Mouse (Mus musculus) hindbrain, embryonic 10.5 days (tissue): Measurements from ENCODE around the gene Slc35c2. TPM values are rescaled to one million over a fixed set of nuclear protein-coding genes. Genes with fewer than 3 reads are reported as not detected.
A peak's percentile ranks its signal among the peaks of the same experiment; 100 is the strongest.

Experiments used
- DNase-seq: peaks from one replicate; pipeline ENCODE4 v3.0.0-alpha.2; 2017; ENCODE audit warnings: low spot score
- H3K27ac ChIP-seq: fragments of 300-500 bp; sonication (generic); 2 replicates; pipeline ENCODE4 v1.5.1; 2016; ENCODE audit warnings: mild to moderate bottlenecking, moderate library complexity
- H3K27me3 ChIP-seq: fragments of 300-500 bp; sonication (generic); 2 replicates; pipeline ENCODE4 v1.6.1; 2016; ENCODE audit warnings: mild to moderate bottlenecking; ENCODE audit not compliant: poor library complexity, insufficient read depth, severe bottlenecking
- H3K36me3 ChIP-seq: fragments of 300-500 bp; sonication (generic); 2 replicates; pipeline ENCODE4 v1.6.1; 2016; ENCODE audit warnings: mild to moderate bottlenecking, moderate library complexity
- H3K4me1 ChIP-seq: fragments of 300-500 bp; sonication (generic); replicated peaks from 2 replicates; pipeline ENCODE4 v1.6.1; 2016; ENCODE audit warnings: mild to moderate bottlenecking
- H3K4me3 ChIP-seq: fragments of 300-500 bp; sonication (generic); 2 replicates; pipeline ENCODE4 v1.5.1; 2016; ENCODE audit warnings: mild to moderate bottlenecking, moderate library complexity
- H3K9me3 ChIP-seq: fragments of 300-500 bp; sonication (generic); 2 replicates; pipeline ENCODE4 v1.6.1; 2016; ENCODE audit warnings: mild to moderate bottlenecking, moderate library complexity
- WGBS: fragments of 180-500 bp; shearing (Covaris S2); methylation state at CpG from one replicate; pipeline ENCODE4 v1.1.7; 2016; 5-methylcytosine and 5-hydroxymethylcytosine counted together
- polyA plus RNA-seq: library from polyadenylated mRNA; unstranded; fragments of >200 nt; fragmentation: Nextera tagmentation; extraction: Ambion mirVana; gene quantifications from 2 replicates; pipeline ENCODE4 v1.2.1, GENCODE M21; 2016

The Slc35c2 gene
- 68.3 and 73.0 TPM in 2 replicates for polyA plus RNA-seq

GRCm38 (mm10) chr2:165287202-165287984, at the start of gene Slc35c2:
Gene Slc35c2 (minus strand): TSS chr2:165287869.
- DNase-seq: peak; percentile 95
- WGBS: 1% methylated on average over 49 of the region's 49 CpGs
- H3K9me3 ChIP-seq: no peaks in the 10 kb centered on the region
- no peaks in the 10 kb centered on the region for H3K27me3 ChIP-seq
- peaks cover 48% of the 10 kb centered on the region for H3K36me3 ChIP-seq
- peaks cover 37% of the 10 kb centered on the region for H3K4me1 ChIP-seq
- H3K4me3 ChIP-seq: peak within 1 kb of the TSS; percentile 72
- H3K27ac ChIP-seq: peak within 1 kb of the TSS; percentile 85

- Histone ChIP-seq H3K9me3 (no peaks in the 10 kb centered on the region), H3K36me3 (no peaks in the 10 kb centered on the region), H3K4me3 (no peak overlapping the region), H3K4me1 (peaks cover 19% of the 10 kb centered on the region), H3K27ac (no peak overlapping the region), H3K27me3 (peaks cover 38% of the 10 kb centered on the region)
- peak; percentile 68 for DNase-seq
- WGBS: 30% methylated on average over 3 of the region's 3 CpGs
These were observed 49.5 kb upstream of the Slc35c2 start for GRCm38 (mm10) chr2:165337191-165337590.

- no peak overlapping the region; the same call in 1 of the 2 replicates for H3K4me3 ChIP-seq
- H3K27ac ChIP-seq: no peak overlapping the region
- peaks cover 24% of the 10 kb centered on the region for H3K4me1 ChIP-seq
- H3K36me3 ChIP-seq: no peaks in the 10 kb centered on the region
- H3K9me3 ChIP-seq: no peaks in the 10 kb centered on the region
- WGBS: 52% methylated on average over 14 of the region's 14 CpGs
- DNase-seq: no peak
- peaks cover 17% of the 10 kb centered on the region for H3K27me3 ChIP-seq
These were observed 45.0 kb upstream of the Slc35c2 start for GRCm38 (mm10) chr2:165332610-165333210.

GRCm38 (mm10) chr2:165329703-165330102, 42.0 kb upstream of the Slc35c2 start:
- Histone ChIP-seq H3K4me1 (peaks cover 41% of the 10 kb centered on the region), H3K27ac (no peak overlapping the region), H3K9me3 (no peaks in the 10 kb centered on the region), H3K27me3 (peaks cover 16% of the 10 kb centered on the region), H3K4me3 (no peak overlapping the region), H3K36me3 (no peaks in the 10 kb centered on the region)
- DNase-seq: no peak
- WGBS: 33% methylated on average over 3 of the region's 3 CpGs

- peaks cover 16% of the 10 kb centered on the region for H3K27me3 ChIP-seq
- DNase-seq: no peak
- WGBS: 80% methylated on average over 5 of the region's 5 CpGs
- H3K36me3 ChIP-seq: no peaks in the 10 kb centered on the region
- H3K27ac ChIP-seq: no peak overlapping the region
- no peak overlapping the region for H3K4me3 ChIP-seq
- H3K4me1 ChIP-seq: peaks cover 51% of the 10 kb centered on the region
- H3K9me3 ChIP-seq: no peaks in the 10 kb centered on the region
These were observed 41.1 kb upstream of the Slc35c2 start for GRCm38 (mm10) chr2:165328746-165329145.

- H3K36me3 ChIP-seq: no peaks in the 10 kb centered on the region
- peaks cover 54% of the 10 kb centered on the region for H3K4me1 ChIP-seq
- peak overlapping the region; percentile 91; the same call in 1 of the 2 replicates for H3K27ac ChIP-seq
- no peak for DNase-seq
- peaks cover 16% of the 10 kb centered on the region for H3K27me3 ChIP-seq
- peak overlapping the region; percentile 84 for H3K4me3 ChIP-seq
- H3K9me3 ChIP-seq: no peaks in the 10 kb centered on the region
- WGBS: 55% methylated on average over 7 of the region's 7 CpGs
These were observed 39.7 kb upstream of the Slc35c2 start for GRCm38 (mm10) chr2:165327386-165327785.

- under 1% methylated on average over 55 of the region's 55 CpGs for WGBS
- Histone ChIP-seq H3K27me3 (peaks cover 16% of the 10 kb centered on the region), H3K27ac (peak within 1 kb of the TSS; percentile 91), H3K4me3 (peak within 1 kb of the TSS; percentile 84), H3K36me3 (no peaks in the 10 kb centered on the region), H3K9me3 (no peaks in the 10 kb centered on the region), H3K4me1 (peaks cover 62% of the 10 kb centered on the region)
- DNase-seq: peak; percentile 97
These were observed 38.9 kb upstream of the Slc35c2 start, which contains the start of gene Elmo2 for GRCm38 (mm10) chr2:165326304-165327190. Gene Elmo2 (minus strand): TSS chr2:165326479.

- DNase-seq: no peak
- Histone ChIP-seq H3K36me3 (no peaks in the 10 kb centered on the region), H3K27ac (peak overlapping the region; percentile 91), H3K4me3 (peak overlapping the region; percentile 84), H3K4me1 (peaks cover 71% of the 10 kb centered on the region), H3K9me3 (no peaks in the 10 kb centered on the region), H3K27me3 (peaks cover 20% of the 10 kb centered on the region)
- 2% methylated on average over 30 of the region's 30 CpGs for WGBS
These were observed 38.0 kb upstream of the Slc35c2 start for GRCm38 (mm10) chr2:165325521-165326303.

GRCm38 (mm10) chr2:165323928-165324327, 36.3 kb upstream of the Slc35c2 start:
- WGBS: 56% methylated on average over 5 of the region's 5 CpGs
- H3K4me3 ChIP-seq: peak overlapping the region; percentile 84; the same call in 1 of the 2 replicates
- peaks cover 20% of the 10 kb centered on the region for H3K27me3 ChIP-seq
- H3K27ac ChIP-seq: no peak overlapping the region
- H3K9me3 ChIP-seq: no peaks in the 10 kb centered on the region
- H3K4me1 ChIP-seq: peaks cover 80% of the 10 kb centered on the region
- no peak for DNase-seq
- no peaks in the 10 kb centered on the region for H3K36me3 ChIP-seq

- H3K4me3 ChIP-seq: no peak overlapping the region
- peaks cover 82% of the 10 kb centered on the region for H3K4me1 ChIP-seq
- H3K36me3 ChIP-seq: no peaks in the 10 kb centered on the region
- no peaks in the 10 kb centered on the region for H3K9me3 ChIP-seq
- H3K27me3 ChIP-seq: peaks cover 17% of the 10 kb centered on the region
- no peak for DNase-seq
- H3K27ac ChIP-seq: no peak overlapping the region
- 79% methylated on average over 5 of the region's 5 CpGs for WGBS
These were observed 35.8 kb upstream of the Slc35c2 start for GRCm38 (mm10) chr2:165323484-165323883.

- Histone ChIP-seq H3K4me3 (0 out of 2 replicates have a peak overlapping the region, but pooled peaks have one; percentile 9), H3K27ac (peak overlapping the region; percentile 75; the same call in 1 of the 2 replicates), H3K27me3 (0 out of 2 replicates have a peak, but pooled peaks cover 4% of the 10 kb centered on the region), H3K36me3 (no peaks in the 10 kb centered on the region), H3K9me3 (no peaks in the 10 kb centered on the region), H3K4me1 (peaks cover 89% of the 10 kb centered on the region)
- WGBS: 89% methylated on average over 22 of the region's 22 CpGs
- no peak for DNase-seq
These were observed 34.5 kb upstream of the Slc35c2 start for GRCm38 (mm10) chr2:165321981-165322735.
